Mouse (Mus musculus) induced T-regulatory cell, adult 2 months (primary cell): ENCODE data around the gene Pip4k2a.

Experiments
- DNase-seq: peaks from one replicate; pipeline ENCODE4 v3.0.0-alpha.2; 2012; ENCODE audit warnings: low read depth

Pip4k2a gene

GRCm38 (mm10) chr2:18839532-18839931, 158.4 kb downstream of the Pip4k2a start:
- no peak for DNase-seq

GRCm38 (mm10) chr2:18835266-18835908, 162.5 kb downstream of the Pip4k2a start:
- no peak for DNase-seq

- DNase-seq, result no peak
Observed at GRCm38 (mm10) chr2:18833024-18833590, 164.8 kb downstream of the Pip4k2a start.

GRCm38 (mm10) chr2:18831031-18831774, 166.7 kb downstream of the Pip4k2a start:
- no peak for DNase-seq

- no peak for DNase-seq
Observed at GRCm38 (mm10) chr2:18822711-18823110, 175.2 kb downstream of the Pip4k2a start.

- DNase-seq, result peak; percentile 93
Observed at GRCm38 (mm10) chr2:18821451-18822379, 176.2 kb downstream of the Pip4k2a start.

- DNase-seq, result no peak
Observed at GRCm38 (mm10) chr2:18819520-18819919, 178.4 kb downstream of the Pip4k2a start.

- DNase-seq, result no peak
Observed at GRCm38 (mm10) chr2:18816036-18816435, 181.9 kb downstream of the Pip4k2a start.

GRCm38 (mm10) chr2:18815336-18815965, 182.5 kb downstream of the Pip4k2a start:
- DNase-seq, result no peak

GRCm38 (mm10) chr2:18814447-18814804, 183.5 kb downstream of the Pip4k2a start:
- DNase-seq, result no peak

GRCm38 (mm10) chr2:18813683-18814446, 184.1 kb downstream of the Pip4k2a start:
- DNase-seq, result no peak

GRCm38 (mm10) chr2:18807961-18808360, 190.0 kb downstream of the Pip4k2a start:
- DNase-seq, result no peak

GRCm38 (mm10) chr2:18801281-18801862, 196.6 kb downstream of the Pip4k2a start:
- no peak for DNase-seq

GRCm38 (mm10) chr2:18800646-18801251, 197.2 kb downstream of the Pip4k2a start:
- peak; percentile 22 for DNase-seq

- DNase-seq, result peak; percentile 63
Observed at GRCm38 (mm10) chr2:18799966-18800645, 197.8 kb downstream of the Pip4k2a start.

- DNase-seq, result peak; percentile 35
Observed at GRCm38 (mm10) chr2:18799265-18799965, 198.5 kb downstream of the Pip4k2a start.

GRCm38 (mm10) chr2:18797776-18798175, 200.2 kb downstream of the Pip4k2a start:
- no peak for DNase-seq

- no peak for DNase-seq
Observed at GRCm38 (mm10) chr2:18794261-18794660, 203.7 kb downstream of the Pip4k2a start.
